Mouse (Mus musculus) frontal cortex, postnatal 14 days (tissue): ENCODE measurements around the gene Tmeff2.

ENCODE experiments used
- DNase-seq, 2 experiments: peaks; one replicate each; pipeline ENCODE4 v3.0.0; 2022; ENCODE audit warnings: low spot score in 2 of 2

Tmeff2 gene

GRCm38 (mm10) chr1:51199088-51199830 lies 298.8 kb downstream of the Tmeff2 start:
- peak; percentile 40 to 61 for DNase-seq

GRCm38 (mm10) chr1:51199954-51200353 lies 299.5 kb downstream of the Tmeff2 start:
- no peak for DNase-seq

DNA sequence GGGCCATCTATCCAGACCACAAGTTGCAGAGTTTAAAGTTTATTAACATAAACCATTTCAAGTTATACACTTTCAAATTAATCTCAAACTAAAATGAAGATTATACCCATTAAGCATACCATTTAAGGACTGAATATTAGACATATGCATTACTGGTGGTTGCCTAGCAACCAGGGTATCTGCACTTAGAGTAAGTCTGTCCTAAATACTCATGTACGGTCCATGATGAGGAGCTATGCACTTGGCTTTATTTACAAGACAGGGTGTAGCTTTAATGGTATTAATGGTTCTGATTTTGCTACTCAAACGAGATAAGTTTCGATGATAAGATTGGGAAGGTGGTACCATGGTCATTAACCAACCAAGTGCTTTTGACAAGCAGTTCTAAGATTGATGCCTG lies 315.2 kb downstream of the Tmeff2 start:
- no peak for DNase-seq

DNA sequence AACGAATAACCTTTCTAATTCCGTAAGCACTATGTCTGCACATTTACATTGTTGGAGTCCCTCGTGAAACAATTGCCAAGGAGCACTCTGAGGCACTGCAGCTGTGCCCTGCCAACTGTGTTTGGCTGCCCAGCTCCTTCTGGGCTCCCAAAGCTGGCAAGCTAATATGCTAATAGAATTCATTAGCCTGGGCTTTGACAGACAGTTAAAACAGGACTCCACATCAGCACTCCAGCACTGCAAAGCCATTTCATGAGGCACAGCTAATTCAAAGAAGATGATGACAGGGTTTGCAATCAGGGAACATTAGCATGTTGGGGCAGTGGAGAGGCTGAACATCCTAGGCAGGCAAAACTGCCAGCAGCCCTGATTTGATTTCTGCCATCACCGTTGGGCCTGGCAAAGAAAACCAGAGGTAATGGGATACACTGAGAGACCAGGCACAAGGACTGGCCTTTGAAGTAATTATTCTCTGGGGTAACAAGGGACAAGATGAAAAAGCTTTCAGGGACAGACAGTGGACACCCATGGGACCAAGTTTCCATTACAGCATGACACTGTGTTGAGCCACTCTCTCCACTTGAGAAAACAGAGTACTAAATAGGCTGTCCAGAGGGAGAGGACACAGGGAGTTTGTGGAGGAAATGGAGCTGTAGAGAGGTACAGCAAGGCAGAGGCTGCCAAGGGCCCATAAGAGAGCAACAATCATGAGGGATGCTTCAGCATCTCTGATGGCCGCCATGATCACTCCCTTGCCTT lies 316.0 kb downstream of the Tmeff2 start:
- peak; percentile 13 to 14 for DNase-seq

GRCm38 (mm10) chr1:51217227-51217626 lies 316.8 kb downstream of the Tmeff2 start:
- DNase-seq: no peak

- no peak for DNase-seq
These were observed 324.7 kb downstream of the Tmeff2 start for GRCm38 (mm10) chr1:51225156-51225555.
